Mouse (Mus musculus): ENCODE data around the gene Bmpr1b. TPM values are rescaled to one million over a fixed set of nuclear protein-coding genes. Genes with fewer than 3 reads are reported as not detected.
A peak's percentile ranks its signal among the peaks of the same experiment; 100 is the strongest.

The Bmpr1b gene
- polyA plus RNA-seq, 1 experiment from 2014 or later, result 3.6 TPM

GRCm38 (mm10) chr3:142065111-142065510 lies 104.1 kb downstream of the Bmpr1b start:
- Histone ChIP-seq H3K27me3 (ENCODE audit: control insufficient read depth, insufficient read depth, low read depth, low read length) (no peaks in the 10 kb centered on the region), H3K9ac (ENCODE audit: low read depth, low read length) (no peak overlapping the region), H3K4me2 (ENCODE audit: low read length) (no peak overlapping the region), H3K4me1 (ENCODE audit: control insufficient read depth, insufficient read depth, low read length) (no peaks in the 10 kb centered on the region), H3K36me3 (ENCODE audit: control insufficient read depth, insufficient read depth, low read length) (no peaks in the 10 kb centered on the region), H3K27ac (ENCODE audit: low read length) (no peak overlapping the region), H3K4me3 (ENCODE audit: low read depth, low read length) (no peak overlapping the region), H3K9me3 (replicated peaks; ENCODE audit: control insufficient read depth, low read length, poor library complexity, severe bottlenecking) (no peaks in the 10 kb centered on the region)
- WGBS, result 69% methylated on average over 5 of the region's 5 CpGs
- ATAC-seq, result no peak

DNA sequence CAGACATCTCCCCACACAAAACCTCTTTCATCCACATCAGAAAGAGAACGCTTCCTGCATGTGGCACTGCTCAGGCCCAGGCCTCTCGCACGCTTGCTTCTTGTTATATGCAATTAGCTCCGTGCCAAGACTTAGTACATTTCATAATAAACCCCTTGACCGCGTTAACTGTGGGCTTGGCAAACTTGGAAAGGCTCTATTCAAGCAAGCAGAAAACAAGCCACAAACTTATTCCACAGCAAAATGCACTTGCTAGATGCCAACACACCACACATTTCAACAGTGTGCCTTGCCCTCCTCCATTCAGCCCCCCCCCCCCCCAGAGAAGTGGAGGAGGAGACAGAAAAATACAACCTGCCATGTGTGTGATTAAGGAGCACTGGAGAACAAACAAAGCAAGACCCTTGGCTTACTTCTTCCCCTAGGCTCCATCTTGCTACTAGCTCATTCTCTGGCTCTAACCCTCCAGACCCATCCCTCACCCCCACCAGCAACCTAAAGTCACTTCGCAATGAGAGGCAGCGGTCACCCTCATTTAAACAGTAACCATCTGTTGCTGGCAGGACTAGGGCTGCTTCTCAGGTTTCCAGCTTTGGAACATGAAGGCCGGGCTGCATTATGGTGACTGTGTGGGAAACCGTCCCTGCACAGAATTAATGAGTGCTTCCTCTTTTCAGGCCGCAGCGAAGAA lies 105.5 kb downstream of the Bmpr1b start:
- H3K4me2 ChIP-seq (ENCODE audit: low read length), result no peak overlapping the region
- no peaks in the 10 kb centered on the region for H3K27me3 ChIP-seq (ENCODE audit: control insufficient read depth, insufficient read depth, low read depth, low read length)
- H3K9ac ChIP-seq (ENCODE audit: low read depth, low read length), result no peak overlapping the region
- no peaks in the 10 kb centered on the region for H3K36me3 ChIP-seq (ENCODE audit: control insufficient read depth, insufficient read depth, low read length)
- H3K9me3 ChIP-seq (replicated peaks; ENCODE audit: control insufficient read depth, low read length, poor library complexity, severe bottlenecking), result no peaks in the 10 kb centered on the region
- H3K4me1 ChIP-seq (ENCODE audit: control insufficient read depth, insufficient read depth, low read length), result no peaks in the 10 kb centered on the region
- WGBS, result 25% methylated on average over 12 of the region's 12 CpGs
- H3K27ac ChIP-seq (ENCODE audit: low read length), result no peak overlapping the region
- no peak overlapping the region for H3K4me3 ChIP-seq (ENCODE audit: low read depth, low read length)
- ATAC-seq, result peak; percentile 80

- Histone ChIP-seq H3K27ac (ENCODE audit: low read length) (no peak overlapping the region), H3K9ac (ENCODE audit: low read depth, low read length) (no peak overlapping the region), H3K27me3 (ENCODE audit: control insufficient read depth, insufficient read depth, low read depth, low read length) (no peaks in the 10 kb centered on the region), H3K4me2 (ENCODE audit: low read length) (no peak overlapping the region), H3K4me1 (ENCODE audit: control insufficient read depth, insufficient read depth, low read length) (no peaks in the 10 kb centered on the region), H3K36me3 (ENCODE audit: control insufficient read depth, insufficient read depth, low read length) (no peaks in the 10 kb centered on the region), H3K4me3 (ENCODE audit: low read depth, low read length) (no peak overlapping the region), H3K9me3 (replicated peaks; ENCODE audit: control insufficient read depth, low read length, poor library complexity, severe bottlenecking) (no peaks in the 10 kb centered on the region)
- ATAC-seq, result no peak
- 96% methylated on average over 5 of the region's 5 CpGs for WGBS
Measured at GRCm38 (mm10) chr3:142061267-142061666, 108.0 kb downstream of the Bmpr1b start.

DNA sequence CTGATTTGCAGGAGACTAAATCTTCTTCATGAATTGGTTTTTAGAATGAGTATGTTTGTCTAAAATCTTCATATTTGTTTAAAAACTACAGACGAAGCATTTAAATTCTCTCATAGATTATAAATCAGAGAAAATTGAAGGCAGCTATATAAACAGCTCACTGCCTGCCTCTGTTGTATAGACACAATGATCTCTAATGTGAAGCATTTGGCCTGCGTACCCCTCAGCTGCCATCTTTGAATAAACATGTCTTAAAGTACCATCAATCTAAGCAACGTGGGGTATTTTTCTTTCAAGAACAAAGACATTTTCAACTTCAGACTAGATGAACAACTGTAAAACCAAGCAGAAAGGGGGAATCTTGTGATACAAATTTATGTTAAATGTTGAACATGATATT lies 109.3 kb downstream of the Bmpr1b start:
- no peak for ATAC-seq
- H3K4me1 ChIP-seq (ENCODE audit: control insufficient read depth, insufficient read depth, low read length), result no peaks in the 10 kb centered on the region
- H3K36me3 ChIP-seq (ENCODE audit: control insufficient read depth, insufficient read depth, low read length), result no peaks in the 10 kb centered on the region
- H3K27ac ChIP-seq (ENCODE audit: low read length), result no peak overlapping the region
- H3K4me2 ChIP-seq (ENCODE audit: low read length), result no peak overlapping the region
- H3K9me3 ChIP-seq (replicated peaks; ENCODE audit: control insufficient read depth, low read length, poor library complexity, severe bottlenecking), result no peaks in the 10 kb centered on the region
- no peak overlapping the region for H3K9ac ChIP-seq (ENCODE audit: low read depth, low read length)
- 74% methylated on average over 3 of the region's 3 CpGs for WGBS
- no peaks in the 10 kb centered on the region for H3K27me3 ChIP-seq (ENCODE audit: control insufficient read depth, insufficient read depth, low read depth, low read length)
- H3K4me3 ChIP-seq (ENCODE audit: low read depth, low read length), result no peak overlapping the region

DNA sequence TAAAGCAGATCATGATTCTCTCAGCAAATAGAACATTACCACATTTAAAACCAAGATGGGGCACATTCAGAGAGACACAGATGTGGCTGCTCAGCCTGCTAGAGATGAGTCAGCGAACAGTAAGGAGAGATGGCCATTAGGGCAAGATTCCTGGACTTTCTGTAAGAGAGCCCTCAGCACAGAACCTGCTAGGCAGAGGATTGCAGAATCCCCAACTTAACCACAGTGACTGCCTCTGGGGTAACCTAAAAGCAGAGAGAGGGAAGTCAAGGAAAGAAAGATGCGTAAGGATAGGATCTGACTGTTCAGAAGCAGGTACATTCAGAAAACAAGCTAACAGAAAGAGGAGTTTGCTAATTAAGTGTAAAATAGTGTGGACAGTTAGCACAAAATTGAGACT lies 118.5 kb downstream of the Bmpr1b start:
- no peaks in the 10 kb centered on the region for H3K4me1 ChIP-seq (ENCODE audit: control insufficient read depth, insufficient read depth, low read length)
- H3K9ac ChIP-seq (ENCODE audit: low read depth, low read length), result no peak overlapping the region
- no peaks in the 10 kb centered on the region for H3K27me3 ChIP-seq (ENCODE audit: control insufficient read depth, insufficient read depth, low read depth, low read length)
- no peak overlapping the region for H3K4me3 ChIP-seq (ENCODE audit: low read depth, low read length)
- 100% methylated on average over 2 of the region's 2 CpGs for WGBS
- no peaks in the 10 kb centered on the region for H3K9me3 ChIP-seq (replicated peaks; ENCODE audit: control insufficient read depth, low read length, poor library complexity, severe bottlenecking)
- H3K4me2 ChIP-seq (ENCODE audit: low read length), result no peak overlapping the region
- no peak overlapping the region for H3K27ac ChIP-seq (ENCODE audit: low read length)
- H3K36me3 ChIP-seq (ENCODE audit: control insufficient read depth, insufficient read depth, low read length), result no peaks in the 10 kb centered on the region
- ATAC-seq, result no peak

DNA sequence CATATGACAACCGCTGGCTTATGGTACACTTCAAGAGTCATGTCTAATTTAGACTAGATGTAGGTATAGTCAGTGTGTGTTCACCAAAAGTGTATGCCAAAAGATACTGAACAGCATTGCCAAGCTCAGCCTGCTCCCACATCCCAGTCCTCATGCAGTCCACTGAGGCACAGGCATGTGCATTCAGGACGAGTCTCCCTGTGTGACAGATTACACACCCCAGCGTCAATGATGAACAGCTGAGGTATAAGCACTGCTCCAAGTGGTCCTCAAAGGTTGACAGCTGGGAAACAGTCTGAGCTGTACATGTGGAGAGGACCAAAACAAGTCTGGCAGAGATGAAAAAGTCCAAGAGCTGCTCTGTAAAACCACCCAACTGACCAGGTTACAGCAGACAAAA lies 119.6 kb downstream of the Bmpr1b start:
- Histone ChIP-seq H3K4me1 (ENCODE audit: control insufficient read depth, insufficient read depth, low read length) (no peaks in the 10 kb centered on the region), H3K4me2 (ENCODE audit: low read length) (no peak overlapping the region), H3K36me3 (ENCODE audit: control insufficient read depth, insufficient read depth, low read length) (no peaks in the 10 kb centered on the region), H3K9ac (ENCODE audit: low read depth, low read length) (no peak overlapping the region), H3K27ac (ENCODE audit: low read length) (no peak overlapping the region), H3K4me3 (ENCODE audit: low read depth, low read length) (no peak overlapping the region), H3K27me3 (ENCODE audit: control insufficient read depth, insufficient read depth, low read depth, low read length) (no peaks in the 10 kb centered on the region), H3K9me3 (replicated peaks; ENCODE audit: control insufficient read depth, low read length, poor library complexity, severe bottlenecking) (no peaks in the 10 kb centered on the region)
- no peak for ATAC-seq
- WGBS, result 84% methylated on average over 3 of the region's 3 CpGs

GRCm38 (mm10) chr3:142049093-142049492 lies 120.1 kb downstream of the Bmpr1b start:
- Histone ChIP-seq H3K4me1 (ENCODE audit: control insufficient read depth, insufficient read depth, low read length) (no peaks in the 10 kb centered on the region), H3K4me2 (ENCODE audit: low read length) (no peak overlapping the region), H3K9me3 (replicated peaks; ENCODE audit: control insufficient read depth, low read length, poor library complexity, severe bottlenecking) (no peaks in the 10 kb centered on the region), H3K27ac (ENCODE audit: low read length) (no peak overlapping the region), H3K4me3 (ENCODE audit: low read depth, low read length) (no peak overlapping the region), H3K36me3 (ENCODE audit: control insufficient read depth, insufficient read depth, low read length) (no peaks in the 10 kb centered on the region), H3K9ac (ENCODE audit: low read depth, low read length) (no peak overlapping the region), H3K27me3 (ENCODE audit: control insufficient read depth, insufficient read depth, low read depth, low read length) (no peaks in the 10 kb centered on the region)
- WGBS, result 90% methylated on average over 5 of the region's 5 CpGs
- ATAC-seq, result no peak

GRCm38 (mm10) chr3:142048493-142048892 lies 120.7 kb downstream of the Bmpr1b start:
- H3K9me3 ChIP-seq (replicated peaks; ENCODE audit: control insufficient read depth, low read length, poor library complexity, severe bottlenecking), result no peaks in the 10 kb centered on the region
- no peak overlapping the region for H3K27ac ChIP-seq (ENCODE audit: low read length)
- ATAC-seq, result peak; percentile 67; the same call in 1 of the 2 replicates
- no peak overlapping the region for H3K4me2 ChIP-seq (ENCODE audit: low read length)
- no peak overlapping the region for H3K4me3 ChIP-seq (ENCODE audit: low read depth, low read length)
- no peak overlapping the region for H3K9ac ChIP-seq (ENCODE audit: low read depth, low read length)
- H3K36me3 ChIP-seq (ENCODE audit: control insufficient read depth, insufficient read depth, low read length), result no peaks in the 10 kb centered on the region
- H3K27me3 ChIP-seq (ENCODE audit: control insufficient read depth, insufficient read depth, low read depth, low read length), result no peaks in the 10 kb centered on the region
- H3K4me1 ChIP-seq (ENCODE audit: control insufficient read depth, insufficient read depth, low read length), result no peaks in the 10 kb centered on the region
- WGBS, result 66% methylated on average over 6 of the region's 6 CpGs

GRCm38 (mm10) chr3:142043463-142043862 lies 125.8 kb downstream of the Bmpr1b start:
- no peak overlapping the region for H3K9ac ChIP-seq (ENCODE audit: low read depth, low read length)
- no peak overlapping the region for H3K4me3 ChIP-seq (ENCODE audit: low read depth, low read length)
- H3K27ac ChIP-seq (ENCODE audit: low read length), result no peak overlapping the region
- no peak for ATAC-seq
- H3K4me1 ChIP-seq (ENCODE audit: control insufficient read depth, insufficient read depth, low read length), result no peaks in the 10 kb centered on the region
- H3K27me3 ChIP-seq (ENCODE audit: control insufficient read depth, insufficient read depth, low read depth, low read length), result no peaks in the 10 kb centered on the region
- no peaks in the 10 kb centered on the region for H3K9me3 ChIP-seq (replicated peaks; ENCODE audit: control insufficient read depth, low read length, poor library complexity, severe bottlenecking)
- H3K4me2 ChIP-seq (ENCODE audit: low read length), result no peak overlapping the region
- 48% methylated on average over 2 of the region's 2 CpGs for WGBS
- H3K36me3 ChIP-seq (ENCODE audit: control insufficient read depth, insufficient read depth, low read length), result no peaks in the 10 kb centered on the region

Measured in midbrain, embryonic 16.5 days (tissue).